Mouse (Mus musculus) urinary bladder, postnatal 0 days (tissue): ENCODE data around the gene A1cf. TPM values are rescaled to one million over a fixed set of nuclear protein-coding genes. Genes with fewer than 3 reads are reported as not detected.

Experiments
- polyA plus RNA-seq: library from polyadenylated mRNA; unstranded; fragments of >200 nt; fragmentation: Nextera tagmentation; extraction: Ambion mirVana; gene quantifications from 2 replicates; pipeline ENCODE4 v1.2.1, GENCODE M21; 2015

The A1cf gene
- polyA plus RNA-seq: not detected in 2 replicates

GRCm38 (mm10) chr19:31868521-31868920 is at the start of gene A1cf:
Gene A1cf, plus strand, starts transcription at chr19:31868764.

Other genes with a start within 250 kb of the A1cf start
- 5.2 and 7.2 TPM in 2 replicates for gene Prkg1, start 103.7 kb upstream of the A1cf start, polyA plus RNA-seq
- 1.7 and 2.0 TPM in 2 replicates for gene Asah2, start 239.4 kb downstream of the A1cf start, polyA plus RNA-seq